Mouse (Mus musculus) lung, embryonic 15.5 days (tissue): ENCODE measurements around the gene Nans. TPM values are rescaled to one million over a fixed set of nuclear protein-coding genes. Genes with fewer than 3 reads are reported as not detected.

Experiments used
- ATAC-seq: fragments of 200-750 bp; cut with Nextera tagmentation; 2 replicates; pipeline ENCODE4 v1.8.0; 2017; ENCODE audit warnings: moderate number of reproducible peaks, borderline replicate concordance; ENCODE audit not compliant: low FRiP score, low TSS enrichment; ENCODE audit errors: extremely low read depth
- H3K27ac ChIP-seq: fragments of 300-500 bp; sonication (generic); 2 replicates; pipeline ENCODE4 v1.5.1; 2015; ENCODE audit warnings: moderate library complexity, mild to moderate bottlenecking, inconsistent platforms
- H3K27me3 ChIP-seq: fragments of 300-500 bp; sonication (generic); 2 replicates; pipeline ENCODE4 v1.6.1; 2015; ENCODE audit warnings: inconsistent platforms
- H3K36me3 ChIP-seq: fragments of 300-500 bp; sonication (generic); 2 replicates; pipeline ENCODE4 v1.6.1; 2015; ENCODE audit warnings: inconsistent platforms
- H3K4me1 ChIP-seq: fragments of 300-500 bp; sonication (generic); 2 replicates; pipeline ENCODE4 v1.6.1; 2015; ENCODE audit warnings: inconsistent platforms
- H3K4me2 ChIP-seq: fragments of 300-500 bp; sonication (generic); 2 replicates; pipeline ENCODE4 v1.6.1; 2015; ENCODE audit warnings: inconsistent platforms, mild to moderate bottlenecking, moderate library complexity
- H3K4me3 ChIP-seq: fragments of 300-500 bp; sonication (generic); 2 replicates; pipeline ENCODE4 v1.5.1; 2015; ENCODE audit warnings: mild to moderate bottlenecking, inconsistent platforms
- H3K9ac ChIP-seq: fragments of 300-500 bp; sonication (generic); 2 replicates; pipeline ENCODE4 v1.6.1; 2015; ENCODE audit warnings: inconsistent platforms
- H3K9me3 ChIP-seq: fragments of 300-500 bp; sonication (generic); 2 replicates; pipeline ENCODE4 v1.6.1; 2016; ENCODE audit warnings: inconsistent platforms
- WGBS: fragments of 180-500 bp; shearing (Covaris S2); methylation state at CpG from one replicate; pipeline ENCODE4 v1.1.7; 2015; 5-methylcytosine and 5-hydroxymethylcytosine counted together
- polyA plus RNA-seq: library from polyadenylated mRNA; unstranded; fragments of >200 nt; fragmentation: Nextera tagmentation; extraction: Ambion mirVana; gene quantifications from 2 replicates; pipeline ENCODE4 v1.2.1, GENCODE M21; 2015

Gene Nans
- polyA plus RNA-seq, 1 experiment from 2014 or later = 90.6 TPM

GRCm38 (mm10) chr4:46452855-46453719 lies 36.0 kb upstream of the Nans start:
- H3K36me3 ChIP-seq = no peaks in the 10 kb centered on the region
- peak overlapping the region; percentile 84 for H3K4me2 ChIP-seq
- H3K4me3 ChIP-seq = peak overlapping the region; percentile 87
- H3K27me3 ChIP-seq = no peaks in the 10 kb centered on the region
- H3K27ac ChIP-seq = peak overlapping the region; percentile 99
- no peaks in the 10 kb centered on the region for H3K9me3 ChIP-seq
- H3K4me1 ChIP-seq = peaks cover 43% of the 10 kb centered on the region
- no peak for ATAC-seq
- WGBS = 27% methylated on average over 13 of the region's 13 CpGs
- H3K9ac ChIP-seq = peak overlapping the region; percentile 99; the same call in 1 of the 2 replicates

- Histone ChIP-seq H3K4me2 (peak overlapping the region; percentile 84), H3K27me3 (no peaks in the 10 kb centered on the region), H3K4me1 (peaks cover 43% of the 10 kb centered on the region), H3K9me3 (no peaks in the 10 kb centered on the region), H3K27ac (no peak overlapping the region), H3K36me3 (no peaks in the 10 kb centered on the region), H3K4me3 (no peak overlapping the region), H3K9ac (peak overlapping the region; percentile 3; the same call in 1 of the 2 replicates)
- WGBS = 63% methylated on average over 5 of the region's 5 CpGs
- no peak for ATAC-seq
Observed at GRCm38 (mm10) chr4:46454097-46454864, 34.8 kb upstream of the Nans start.

DNA sequence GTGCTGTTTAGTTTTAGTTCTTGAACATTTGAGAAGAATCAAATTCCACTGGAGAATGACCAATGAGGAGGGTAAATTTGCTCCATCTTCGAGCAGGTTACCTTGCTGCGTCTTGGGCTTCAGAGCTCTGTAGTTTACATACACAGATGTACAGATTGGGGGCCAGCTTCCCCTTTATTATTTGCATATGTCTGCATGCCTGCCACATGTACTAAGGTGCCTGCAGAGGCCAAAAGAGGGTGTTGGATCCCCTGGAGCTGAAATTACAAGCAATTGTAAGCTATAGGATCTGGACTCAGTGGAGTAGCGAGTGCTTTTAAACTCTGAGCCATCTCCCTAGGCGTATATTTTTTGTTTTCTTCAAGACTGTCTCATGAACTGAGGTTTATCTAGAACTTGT lies 32.3 kb upstream of the Nans start:
- Histone ChIP-seq H3K4me3 (no peak overlapping the region), H3K9ac (no peak overlapping the region), H3K27ac (no peak overlapping the region), H3K27me3 (no peaks in the 10 kb centered on the region), H3K9me3 (no peaks in the 10 kb centered on the region), H3K36me3 (peaks cover 18% of the 10 kb centered on the region), H3K4me1 (peaks cover 39% of the 10 kb centered on the region), H3K4me2 (no peak overlapping the region)
- no peak for ATAC-seq
- 75% methylated on average over 4 of the region's 4 CpGs for WGBS

DNA sequence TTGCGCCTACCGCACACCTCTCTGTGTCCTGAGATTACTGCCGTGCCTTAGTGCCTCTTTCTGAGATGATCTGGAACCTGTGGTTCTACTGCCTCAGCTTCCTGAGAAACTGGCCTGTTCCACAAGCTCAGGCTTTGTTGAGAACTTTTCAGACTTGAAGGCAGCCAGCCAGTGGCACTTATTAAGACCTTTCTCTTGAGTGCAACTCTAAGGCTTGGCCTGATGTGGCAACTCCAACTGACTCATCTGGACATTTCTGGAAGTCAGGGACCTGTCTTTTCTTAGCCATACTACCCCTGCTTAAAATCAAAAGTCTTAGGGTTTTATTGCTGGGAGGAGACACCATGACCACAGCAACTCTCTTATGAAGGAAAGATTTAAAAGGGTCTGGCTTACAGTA lies 31.9 kb upstream of the Nans start:
- no peaks in the 10 kb centered on the region for H3K9me3 ChIP-seq
- H3K27me3 ChIP-seq = no peaks in the 10 kb centered on the region
- no peak overlapping the region for H3K27ac ChIP-seq
- peaks cover 39% of the 10 kb centered on the region for H3K4me1 ChIP-seq
- peaks cover 22% of the 10 kb centered on the region for H3K36me3 ChIP-seq
- H3K4me3 ChIP-seq = no peak overlapping the region
- no peak overlapping the region for H3K9ac ChIP-seq
- H3K4me2 ChIP-seq = no peak overlapping the region
- 94% methylated on average over 3 of the region's 3 CpGs for WGBS
- ATAC-seq = no peak

- Histone ChIP-seq H3K27me3 (no peaks in the 10 kb centered on the region), H3K4me1 (peaks cover 31% of the 10 kb centered on the region), H3K36me3 (peaks cover 34% of the 10 kb centered on the region), H3K4me3 (no peak overlapping the region), H3K27ac (no peak overlapping the region), H3K9ac (no peak overlapping the region), H3K4me2 (no peak overlapping the region), H3K9me3 (no peaks in the 10 kb centered on the region)
- ATAC-seq = no peak
- 92% methylated on average over 2 of the region's 2 CpGs for WGBS
Observed at GRCm38 (mm10) chr4:46458411-46458810, 30.6 kb upstream of the Nans start.

GRCm38 (mm10) chr4:46463130-46463830 lies 25.8 kb upstream of the Nans start:
- WGBS = 76% methylated on average over 7 of the region's 7 CpGs
- peaks cover 80% of the 10 kb centered on the region for H3K36me3 ChIP-seq

GRCm38 (mm10) chr4:46465740-46466139 lies 23.3 kb upstream of the Nans start:
- Histone ChIP-seq H3K9ac (no peak overlapping the region), H3K36me3 (peaks cover 96% of the 10 kb centered on the region), H3K9me3 (no peaks in the 10 kb centered on the region), H3K4me2 (no peak overlapping the region), H3K27me3 (no peaks in the 10 kb centered on the region), H3K4me3 (no peak overlapping the region), H3K27ac (no peak overlapping the region), H3K4me1 (no peaks in the 10 kb centered on the region)
- no peak for ATAC-seq
- WGBS = 89% methylated on average over 3 of the region's 3 CpGs

More at GRCm38 (mm10) chr4:46463130-46463830, 25.8 kb upstream of the Nans start:
- no peak; the same call in 1 of the 2 replicates for ATAC-seq
- no peaks in the 10 kb centered on the region for H3K4me1 ChIP-seq
- H3K9me3 ChIP-seq = no peaks in the 10 kb centered on the region
- no peak overlapping the region for H3K27ac ChIP-seq
- H3K9ac ChIP-seq = no peak overlapping the region
- no peaks in the 10 kb centered on the region for H3K27me3 ChIP-seq
- no peak overlapping the region for H3K4me2 ChIP-seq
- no peak overlapping the region for H3K4me3 ChIP-seq

- Histone ChIP-seq H3K4me2 (no peak overlapping the region), H3K4me3 (no peak overlapping the region), H3K9me3 (no peaks in the 10 kb centered on the region), H3K36me3 (peaks cover 61% of the 10 kb centered on the region), H3K27ac (no peak overlapping the region), H3K9ac (no peak overlapping the region), H3K4me1 (no peaks in the 10 kb centered on the region), H3K27me3 (no peaks in the 10 kb centered on the region)
- no peak for ATAC-seq
- WGBS = 87% methylated on average over 5 of the region's 5 CpGs
Observed at GRCm38 (mm10) chr4:46475101-46475500, 13.9 kb upstream of the Nans start.

DNA sequence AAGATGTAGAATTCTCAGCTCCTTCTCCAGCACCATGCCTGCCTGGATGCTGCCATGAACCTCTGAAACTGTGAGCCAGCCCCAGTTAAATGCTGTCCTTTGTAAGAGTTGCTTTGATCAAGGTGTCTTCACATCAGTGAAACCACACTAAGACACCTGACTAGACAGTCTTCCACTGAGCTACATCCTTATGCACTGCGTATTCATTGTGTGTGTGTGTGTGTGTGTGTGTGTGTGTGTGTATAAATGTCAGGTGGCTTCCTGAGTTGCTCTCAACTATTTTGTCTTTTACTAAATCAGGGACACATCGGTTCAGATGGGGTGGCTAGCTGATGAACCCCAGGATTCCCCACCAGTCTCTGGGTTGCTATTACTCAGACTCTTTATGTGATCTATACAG lies 10.0 kb upstream of the Nans start:
- Histone ChIP-seq H3K36me3 (peaks cover 24% of the 10 kb centered on the region), H3K9me3 (no peaks in the 10 kb centered on the region), H3K27me3 (no peaks in the 10 kb centered on the region), H3K4me1 (no peaks in the 10 kb centered on the region), H3K27ac (no peak overlapping the region), H3K4me3 (no peak overlapping the region), H3K9ac (no peak overlapping the region), H3K4me2 (no peak overlapping the region)
- WGBS = 87% methylated on average over 2 of the region's 2 CpGs
- ATAC-seq = no peak

DNA sequence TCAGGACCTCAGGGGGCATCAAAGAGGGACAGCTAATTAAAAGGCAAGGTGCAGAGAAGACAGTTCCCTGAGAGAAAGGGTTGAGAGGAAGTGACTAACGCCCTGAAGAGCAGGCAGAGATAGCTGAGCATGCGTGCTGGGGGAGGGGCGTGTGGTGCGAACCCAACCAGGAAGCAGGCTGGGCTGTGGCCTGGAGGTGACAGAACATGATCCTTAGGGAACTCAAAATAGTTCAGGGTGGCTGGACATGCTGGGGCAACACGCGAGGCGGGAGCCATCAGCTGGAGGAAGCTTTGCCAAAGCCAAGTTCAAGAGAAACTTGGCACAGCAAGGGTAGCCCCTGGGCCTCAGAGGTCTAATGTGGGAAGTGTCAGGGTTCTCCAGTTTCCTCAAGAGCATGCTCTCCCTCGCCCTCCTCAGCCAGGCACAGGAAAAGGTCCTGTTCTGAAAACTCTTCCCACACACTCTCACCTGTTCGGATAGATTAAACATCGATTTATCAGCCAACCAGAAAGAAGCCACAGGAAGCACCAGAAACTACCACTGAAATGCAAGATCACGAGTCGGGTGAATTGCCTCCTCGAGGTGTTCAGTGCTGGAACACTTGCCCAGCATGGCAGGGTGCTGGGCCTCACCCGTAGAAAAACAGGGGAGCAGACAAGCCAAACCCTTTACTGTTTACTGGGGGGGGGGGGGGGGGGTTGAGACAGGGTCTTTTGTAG lies 3.2 kb upstream of the Nans start:
- ATAC-seq = no peak
- Histone ChIP-seq H3K27me3 (no peaks in the 10 kb centered on the region), H3K27ac (peak overlapping the region; percentile 37; the same call in 1 of the 2 replicates), H3K9me3 (no peaks in the 10 kb centered on the region), H3K4me1 (peaks cover 19% of the 10 kb centered on the region), H3K36me3 (no peaks in the 10 kb centered on the region), H3K9ac (no peak overlapping the region), H3K4me2 (no peak overlapping the region), H3K4me3 (no peak overlapping the region)
- 33% methylated on average over 14 of the region's 14 CpGs for WGBS

- Histone ChIP-seq H3K27me3 (no peaks in the 10 kb centered on the region), H3K4me3 (no peak overlapping the region), H3K9ac (no peak overlapping the region), H3K4me1 (peaks cover 19% of the 10 kb centered on the region), H3K27ac (no peak overlapping the region), H3K9me3 (no peaks in the 10 kb centered on the region), H3K36me3 (peaks cover 5% of the 10 kb centered on the region; the same call in 1 of the 2 replicates), H3K4me2 (no peak overlapping the region)
- WGBS = 80% methylated on average over 5 of the region's 5 CpGs
- no peak for ATAC-seq
Observed at GRCm38 (mm10) chr4:46487348-46487747, 1.7 kb upstream of the Nans start.
